Mouse (Mus musculus): ENCODE measurements around the gene Btd. TPM values are rescaled to one million over a fixed set of nuclear protein-coding genes. Genes with fewer than 3 reads are reported as not detected.

The Btd gene
- polyA plus RNA-seq, 1 experiment from 2014 or later, result 11.4 TPM

- H3K27ac ChIP-seq (ENCODE audit: low read depth, low read length), result no peak overlapping the region
Observed at GRCm38 (mm10) chr14:31660312-31661093, 19.7 kb downstream of the Btd start.

GRCm38 (mm10) chr14:31661671-31662554, 21.1 kb downstream of the Btd start:
- 10% methylated on average over 44 of the region's 44 CpGs for WGBS
- peaks cover 27% of the 10 kb centered on the region for H3K4me1 ChIP-seq (replicated peaks; ENCODE audit: control insufficient read depth, insufficient read depth, low read length)
- peak; percentile 72 for DNase-seq (ENCODE audit: low spot score)
- ATAC-seq (replicated peaks; ENCODE audit: low FRiP score), result peak; percentile 67; the same call in 1 of the 2 replicates
- peak overlapping the region; percentile 51 for H3K4me3 ChIP-seq (ENCODE audit: low read depth, low read length)
- peak overlapping the region; percentile 63 for H3K27ac ChIP-seq (ENCODE audit: low read depth, low read length)
- peak overlapping the region; percentile 67 for H3K4me2 ChIP-seq
- no peaks in the 10 kb centered on the region for H3K27me3 ChIP-seq (replicated peaks; ENCODE audit: control insufficient read depth, insufficient read depth, low read length)
- no peaks in the 10 kb centered on the region; the same call in 1 of the 2 replicates for H3K36me3 ChIP-seq (ENCODE audit: control insufficient read depth, insufficient read depth, low read length)
- H3K9me3 ChIP-seq (ENCODE audit: control insufficient read depth, low read length), result no peaks in the 10 kb centered on the region
- peak overlapping the region; percentile 37 for H3K9ac ChIP-seq (ENCODE audit: low read depth, low read length)

More at GRCm38 (mm10) chr14:31660312-31661093, 19.7 kb downstream of the Btd start:
- Histone ChIP-seq H3K36me3 (ENCODE audit: control insufficient read depth, insufficient read depth, low read length) (no peaks in the 10 kb centered on the region), H3K4me1 (replicated peaks; ENCODE audit: control insufficient read depth, insufficient read depth, low read length) (peaks cover 25% of the 10 kb centered on the region), H3K27me3 (replicated peaks; ENCODE audit: control insufficient read depth, insufficient read depth, low read length) (no peaks in the 10 kb centered on the region), H3K4me3 (ENCODE audit: low read depth, low read length) (no peak overlapping the region), H3K4me2 (no peak overlapping the region), H3K9me3 (ENCODE audit: control insufficient read depth, low read length) (no peaks in the 10 kb centered on the region), H3K9ac (ENCODE audit: low read depth, low read length) (no peak overlapping the region)
- ATAC-seq (replicated peaks; ENCODE audit: low FRiP score) (no peak), DNase-seq (ENCODE audit: low spot score) (no peak)
- 82% methylated on average over 7 of the region's 7 CpGs for WGBS

GRCm38 (mm10) chr14:31662555-31663211, 21.9 kb downstream of the Btd start:
- no peak overlapping the region; the same call in 1 of the 2 replicates for H3K4me3 ChIP-seq (ENCODE audit: low read depth, low read length)
- no peaks in the 10 kb centered on the region for H3K9me3 ChIP-seq (ENCODE audit: control insufficient read depth, low read length)
- H3K36me3 ChIP-seq (ENCODE audit: control insufficient read depth, insufficient read depth, low read length), result peaks cover 4% of the 10 kb centered on the region; the same call in 1 of the 2 replicates
- ATAC-seq (replicated peaks; ENCODE audit: low FRiP score) (no peak; the same call in 1 of the 2 replicates), DNase-seq (ENCODE audit: low spot score) (peak; percentile 59)
- H3K4me1 ChIP-seq (replicated peaks; ENCODE audit: control insufficient read depth, insufficient read depth, low read length), result peaks cover 27% of the 10 kb centered on the region
- H3K27me3 ChIP-seq (replicated peaks; ENCODE audit: control insufficient read depth, insufficient read depth, low read length), result no peaks in the 10 kb centered on the region
- no peak overlapping the region for H3K9ac ChIP-seq (ENCODE audit: low read depth, low read length)
- H3K4me2 ChIP-seq, result peak overlapping the region; percentile 67
- H3K27ac ChIP-seq (ENCODE audit: low read depth, low read length), result peak overlapping the region; percentile 59; the same call in 1 of the 2 replicates
- 31% methylated on average over 9 of the region's 9 CpGs for WGBS

- 90% methylated on average over 13 of the region's 13 CpGs for WGBS
- peaks cover 27% of the 10 kb centered on the region for H3K4me1 ChIP-seq (replicated peaks; ENCODE audit: control insufficient read depth, insufficient read depth, low read length)
- no peak for ATAC-seq (replicated peaks; ENCODE audit: low FRiP score)
Observed at GRCm38 (mm10) chr14:31663376-31664099, 22.7 kb downstream of the Btd start.

GRCm38 (mm10) chr14:31664100-31664902, 23.5 kb downstream of the Btd start:
- ATAC-seq (replicated peaks; ENCODE audit: low FRiP score) (no peak), DNase-seq (ENCODE audit: low spot score) (peak; percentile 31)
- Histone ChIP-seq H3K27ac (ENCODE audit: low read depth, low read length) (no peak overlapping the region), H3K9ac (ENCODE audit: low read depth, low read length) (no peak overlapping the region), H3K4me3 (ENCODE audit: low read depth, low read length) (no peak overlapping the region), H3K27me3 (replicated peaks; ENCODE audit: control insufficient read depth, insufficient read depth, low read length) (no peaks in the 10 kb centered on the region), H3K9me3 (ENCODE audit: control insufficient read depth, low read length) (no peaks in the 10 kb centered on the region), H3K4me1 (replicated peaks; ENCODE audit: control insufficient read depth, insufficient read depth, low read length) (peaks cover 27% of the 10 kb centered on the region), H3K36me3 (ENCODE audit: control insufficient read depth, insufficient read depth, low read length) (peaks cover 4% of the 10 kb centered on the region; the same call in 1 of the 2 replicates), H3K4me2 (no peak overlapping the region)
- 67% methylated on average over 18 of the region's 18 CpGs for WGBS

More at GRCm38 (mm10) chr14:31663376-31664099, 22.7 kb downstream of the Btd start:
- Histone ChIP-seq H3K4me2 (no peak overlapping the region), H3K27me3 (replicated peaks; ENCODE audit: control insufficient read depth, insufficient read depth, low read length) (no peaks in the 10 kb centered on the region), H3K9ac (ENCODE audit: low read depth, low read length) (no peak overlapping the region), H3K36me3 (ENCODE audit: control insufficient read depth, insufficient read depth, low read length) (peaks cover 4% of the 10 kb centered on the region; the same call in 1 of the 2 replicates), H3K4me3 (ENCODE audit: low read depth, low read length) (no peak overlapping the region), H3K9me3 (ENCODE audit: control insufficient read depth, low read length) (no peaks in the 10 kb centered on the region), H3K27ac (ENCODE audit: low read depth, low read length) (no peak overlapping the region)
- DNase-seq (ENCODE audit: low spot score), result peak; percentile 30

GRCm38 (mm10) chr14:31664903-31665565, 24.2 kb downstream of the Btd start:
- Histone ChIP-seq H3K27me3 (replicated peaks; ENCODE audit: control insufficient read depth, insufficient read depth, low read length) (no peaks in the 10 kb centered on the region), H3K36me3 (ENCODE audit: control insufficient read depth, insufficient read depth, low read length) (peaks cover 4% of the 10 kb centered on the region; the same call in 1 of the 2 replicates), H3K4me1 (replicated peaks; ENCODE audit: control insufficient read depth, insufficient read depth, low read length) (peaks cover 27% of the 10 kb centered on the region), H3K27ac (ENCODE audit: low read depth, low read length) (no peak overlapping the region), H3K4me3 (ENCODE audit: low read depth, low read length) (no peak overlapping the region), H3K4me2 (no peak overlapping the region), H3K9ac (ENCODE audit: low read depth, low read length) (no peak overlapping the region), H3K9me3 (ENCODE audit: control insufficient read depth, low read length) (no peaks in the 10 kb centered on the region)
- no peak for ATAC-seq (replicated peaks; ENCODE audit: low FRiP score)
- peak; percentile 34 for DNase-seq (ENCODE audit: low spot score)
- 59% methylated on average over 12 of the region's 12 CpGs for WGBS

GRCm38 (mm10) chr14:31665566-31665940, 24.7 kb downstream of the Btd start:
- no peak overlapping the region for H3K4me2 ChIP-seq
- H3K4me1 ChIP-seq (replicated peaks; ENCODE audit: control insufficient read depth, insufficient read depth, low read length), result peaks cover 27% of the 10 kb centered on the region
- H3K36me3 ChIP-seq (ENCODE audit: control insufficient read depth, insufficient read depth, low read length), result peaks cover 4% of the 10 kb centered on the region; the same call in 1 of the 2 replicates
- no peak overlapping the region for H3K27ac ChIP-seq (ENCODE audit: low read depth, low read length)
- H3K27me3 ChIP-seq (replicated peaks; ENCODE audit: control insufficient read depth, insufficient read depth, low read length), result no peaks in the 10 kb centered on the region
- 83% methylated on average over 4 of the region's 4 CpGs for WGBS
- H3K9me3 ChIP-seq (ENCODE audit: control insufficient read depth, low read length), result no peaks in the 10 kb centered on the region
- ATAC-seq (replicated peaks; ENCODE audit: low FRiP score) (no peak), DNase-seq (ENCODE audit: low spot score) (peak; percentile 23)
- no peak overlapping the region for H3K4me3 ChIP-seq (ENCODE audit: low read depth, low read length)
- H3K9ac ChIP-seq (ENCODE audit: low read depth, low read length), result no peak overlapping the region
